Comparison of ENCODE assay signal across 9 mouse cellular contexts in the genomic region with DNA sequence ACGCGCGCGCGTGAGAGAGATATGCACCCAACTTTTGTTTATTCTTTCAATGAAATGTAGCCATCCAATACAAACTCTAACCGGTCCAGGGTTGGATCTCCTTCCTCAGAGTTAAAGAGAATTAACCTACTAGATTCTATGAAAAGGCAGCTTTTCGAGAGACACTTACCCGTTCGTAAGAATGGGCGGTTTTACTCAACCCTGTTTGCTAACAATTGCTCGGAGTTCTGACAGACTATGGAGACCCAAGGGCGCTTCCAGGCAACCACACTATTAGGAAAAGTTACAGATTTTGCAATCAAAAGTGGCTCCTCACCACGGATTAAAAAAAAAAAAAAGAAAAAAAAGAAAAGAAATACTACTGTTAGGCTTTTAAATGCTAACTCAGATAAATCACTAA. TPM values are rescaled to one million over a fixed set of nuclear protein-coding genes. Genes with fewer than 3 reads are reported as not detected.
A peak's percentile ranks its signal among the peaks of the same experiment; 100 is the strongest.
DNase-seq lines count a peak whose midpoint lies in the region; ATAC-seq and TF ChIP-seq lines count a peak whose summit lies in the region.
"Had no signal": no experiment of that assay in that cellular context is flagged by ENCODE, and none has a peak within 500 bp of the region (broad histone marks: within the 10 kb centered on the region; RNA-seq: fewer than 3 reads in every experiment).

No protein-coding gene starts in this region.

- intact Hi-C loops in heart, postnatal 36 days (cut with DNase I) = loop anchor here (5.0 kb wide), 1 partner anchor 81 kb away; a partner anchor contains a TSS

- peak overlapping the region; percentile 78 for H3K4me2 ChIP-seq in heart, embryonic 11.5 days
- H3K4me2 ChIP-seq in hindbrain, embryonic 14.5 days (replicated peaks) = peak overlapping the region; percentile 87
- H3K4me2 ChIP-seq in midbrain, embryonic 12.5 days (replicated peaks) = peak overlapping the region; percentile 76

- 0 out of 2 replicates have a peak, but pooled peaks cover 2% of the 10 kb centered on the region for H3K4me1 ChIP-seq in heart, embryonic 11.5 days (ENCODE audit: control insufficient read depth, insufficient read depth, low read length)
- peaks cover 41% of the 10 kb centered on the region for H3K4me1 ChIP-seq in bone marrow macrophage, adult 2 months (ENCODE audit: control insufficient read depth, insufficient read depth, low read length)
- H3K4me1 ChIP-seq in hindbrain, embryonic 14.5 days (replicated peaks; ENCODE audit: control insufficient read depth, insufficient read depth, low read length) = 0 out of 2 replicates have a peak, but pooled peaks cover 4% of the 10 kb centered on the region
- H3K4me1 ChIP-seq in midbrain, embryonic 12.5 days = peaks cover 10% of the 10 kb centered on the region; the same call in 1 of the 2 replicates

- H3K9ac ChIP-seq in heart, embryonic 11.5 days (ENCODE audit: low read depth, low read length) = peak overlapping the region; percentile 86
- peak overlapping the region; percentile 84; the same call in 1 of the 2 replicates for H3K9ac ChIP-seq in hindbrain, embryonic 14.5 days
- peak overlapping the region; percentile 83; the same call in 1 of the 2 replicates for H3K9ac ChIP-seq in midbrain, embryonic 12.5 days (replicated peaks)

- no peaks in the 10 kb centered on the region for H3K9me3 ChIP-seq in heart, embryonic 11.5 days (replicated peaks; ENCODE audit: control insufficient read depth, low read length)
- H3K9me3 ChIP-seq in hindbrain, embryonic 14.5 days (ENCODE audit: control insufficient read depth, low read length) = no peaks in the 10 kb centered on the region
- no peaks in the 10 kb centered on the region for H3K9me3 ChIP-seq in midbrain, embryonic 12.5 days

- no peak for ATAC-seq in heart, embryonic 11.5 days (replicated peaks; ENCODE audit: insufficient number of reproducible peaks, low FRiP score, low TSS enrichment)
- ATAC-seq in hindbrain, embryonic 14.5 days (ENCODE audit: low FRiP score) = no peak
- no peak for ATAC-seq in midbrain, embryonic 12.5 days (ENCODE audit: low FRiP score, low read depth)
- ATAC-seq in cerebellum, adult (ENCODE audit: insufficient number of reproducible peaks, low FRiP score, low TSS enrichment) = no peak

- no peak for TF ChIP-seq CTCF in bone marrow macrophage, adult 2 months (IDR thresholded peaks at IDR 0.05; ENCODE audit: low read depth, low read length)

- TF ChIP-seq POLR2A in bone marrow macrophage, adult 2 months (IDR thresholded peaks at IDR 0.05; ENCODE audit: borderline replicate concordance, low read depth, low read length) = no peak

- H3K27me3 ChIP-seq in heart, embryonic 11.5 days (ENCODE audit: control insufficient read depth, insufficient read depth, low read length) = no peaks in the 10 kb centered on the region
- H3K27me3 ChIP-seq in hindbrain, embryonic 14.5 days (ENCODE audit: control insufficient read depth, insufficient read depth, low read length) = no peaks in the 10 kb centered on the region
- no peaks in the 10 kb centered on the region for H3K27me3 ChIP-seq in midbrain, embryonic 12.5 days
- H3K27me3 ChIP-seq: CH12.LX had no signal

- no peak for DNase-seq in heart, postnatal 36 days
- DNase-seq in hindbrain, embryonic 14.5 days (ENCODE audit: low spot score) = peak; percentile 26
- no peak for DNase-seq in cerebellum, postnatal 25 days
- no peak for DNase-seq in layer of hippocampus, postnatal 25 days (ENCODE audit: extremely low spot score in 1 of 2, low spot score in 1 of 2)

- peak overlapping the region; percentile 94; the same call in 1 of the 2 replicates for H3K27ac ChIP-seq in heart, embryonic 11.5 days (ENCODE audit: low read depth, low read length)
- H3K27ac ChIP-seq in bone marrow macrophage, adult 2 months (ENCODE audit: insufficient read depth, low read depth, low read length) = peak overlapping the region; percentile 95
- H3K27ac ChIP-seq in hindbrain, embryonic 14.5 days = no peak overlapping the region
- no peak overlapping the region for H3K27ac ChIP-seq in midbrain, embryonic 12.5 days (replicated peaks)

- no peaks in the 10 kb centered on the region for H3K36me3 ChIP-seq in heart, embryonic 11.5 days (ENCODE audit: control insufficient read depth, insufficient read depth, low read length)
- H3K36me3 ChIP-seq in hindbrain, embryonic 14.5 days (replicated peaks; ENCODE audit: control insufficient read depth, insufficient read depth) = no peaks in the 10 kb centered on the region
- no peaks in the 10 kb centered on the region for H3K36me3 ChIP-seq in midbrain, embryonic 12.5 days

- WGBS in heart, embryonic 11.5 days (ENCODE audit: insufficient replicate concordance) = 5% methylated on average over 13 of the region's 13 CpGs
- 4% methylated on average over 13 of the region's 13 CpGs for WGBS in hindbrain, embryonic 14.5 days
- 2% methylated on average over 13 of the region's 13 CpGs for whole genome bisulfite sequencing in midbrain, embryonic 12.5 days

- peak overlapping the region; percentile 82 for H3K4me3 ChIP-seq in heart, embryonic 11.5 days (ENCODE audit: low read depth, low read length)
- peak overlapping the region; percentile 83 for H3K4me3 ChIP-seq in bone marrow macrophage, adult 2 months (ENCODE audit: insufficient read depth, low read length)
- H3K4me3 ChIP-seq in hindbrain, embryonic 14.5 days (replicated peaks; ENCODE audit: low read length) = peak overlapping the region; percentile 86
- H3K4me3 ChIP-seq in midbrain, embryonic 12.5 days = peak overlapping the region; percentile 80

RNA-seq across cellular contexts. Expression of a gene that starts 0.5 kb away (rescaled TPM):
- polyA plus RNA-seq in heart, embryonic 11.5 days (2014; fragmentation: Nextera tagmentation; extraction: Ambion mirVana) = 21.3 and 23.2 TPM in 2 replicates
- total RNA-seq in heart, postnatal 36 days (2021) = 1 to 10 TPM; 5.8 to 6.4 TPM
- polyA plus RNA-seq in bone marrow macrophage, adult 2 months (2012; ENCODE audit: insufficient read depth, insufficient read length, missing spikeins) = 91.2 and 104 TPM in 2 replicates
- polyA plus RNA-seq in hindbrain, embryonic 14.5 days (2014; fragmentation: Nextera tagmentation; extraction: Ambion mirVana) = 8.8 and 9.8 TPM in 2 replicates
- polyA plus RNA-seq in midbrain, embryonic 12.5 days (2016; fragmentation: Nextera tagmentation; extraction: Ambion mirVana) = 16.0 and 20.5 TPM in 2 replicates
- 1 to 10 TPM; 5.4 to 7.1 TPM for total RNA-seq in layer of hippocampus, postnatal 25 days (2021)

Comparison
In these comparisons a context has a peak if more than half of its experiments do, and no peak if none do; other contexts are left out.
1. H3K27ac ChIP-seq: peak in heart, embryonic 11.5 days (single experiment) and bone marrow macrophage, adult 2 months (single experiment); none in hindbrain, embryonic 14.5 days (single experiment) and midbrain, embryonic 12.5 days (single experiment).
2. Peak in every context shown above with its lines, with median percentiles within 50 percentile points of each other: H3K4me2 ChIP-seq, H3K4me3 ChIP-seq and H3K9ac ChIP-seq.